Mouse (Mus musculus) thymus, postnatal 10 days (tissue): ENCODE data around the gene Gm6685.
A peak's percentile ranks its signal among the peaks of the same experiment; 100 is the strongest.
"Not testable (repeated sequence)": the region's sequence is repeated elsewhere in the genome, so short reads cannot be mapped to it uniquely, and the experiment has no call there.

Experiments
- DNase-seq, 2 experiments: peaks; one replicate each; pipeline ENCODE4 v3.0.0; 2021; ENCODE audit warnings: low spot score in 2 of 2

Gene Gm6685

DNA sequence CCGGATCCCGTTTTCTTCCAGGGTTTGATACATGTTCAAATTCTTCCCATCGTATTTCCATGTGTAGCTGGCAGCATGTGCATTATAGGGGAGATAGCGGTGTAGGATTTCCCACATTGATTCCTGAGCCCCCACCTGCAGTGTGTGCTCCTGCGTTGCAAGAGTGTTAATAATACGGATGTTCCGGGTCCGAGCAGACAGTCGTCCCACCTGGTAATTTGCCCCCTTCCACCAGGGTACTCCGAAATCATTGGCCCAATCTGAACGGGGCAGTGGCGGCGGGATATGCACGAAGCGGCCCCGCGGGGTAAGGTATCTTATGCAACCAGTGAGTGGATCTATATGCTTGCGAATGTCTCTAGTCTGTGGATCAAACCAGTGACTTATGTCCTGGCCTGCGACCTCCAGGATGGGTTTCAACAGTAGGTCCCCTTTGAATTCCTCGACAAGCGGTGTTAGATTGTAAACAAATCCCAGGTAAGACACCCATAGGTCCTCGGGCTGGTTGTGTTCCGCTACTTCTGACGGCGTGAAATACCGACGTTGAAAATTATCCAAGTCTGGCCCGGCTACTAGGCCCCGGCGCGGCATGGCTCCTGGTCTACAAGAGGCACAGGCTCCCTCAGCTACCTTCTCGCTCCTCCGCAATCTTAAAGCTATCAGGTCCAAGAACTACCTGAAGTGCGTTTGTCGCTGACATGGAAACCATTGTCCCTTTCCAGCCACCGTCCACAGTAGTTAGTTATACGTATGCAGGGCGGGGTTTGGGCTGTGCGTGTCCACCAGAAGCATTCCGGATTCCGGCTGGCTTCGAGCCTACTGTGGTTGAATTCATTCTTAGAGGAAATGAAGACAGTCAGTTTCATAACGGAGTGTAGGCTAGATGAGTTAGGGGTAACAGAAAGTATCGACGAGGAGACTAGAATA is at the start of gene Gm6685:
Gene Gm6685, minus strand, starts transcription at position 644 of the 927 bp plus-strand sequence.
- not testable (repeated sequence) for DNase-seq

DNA sequence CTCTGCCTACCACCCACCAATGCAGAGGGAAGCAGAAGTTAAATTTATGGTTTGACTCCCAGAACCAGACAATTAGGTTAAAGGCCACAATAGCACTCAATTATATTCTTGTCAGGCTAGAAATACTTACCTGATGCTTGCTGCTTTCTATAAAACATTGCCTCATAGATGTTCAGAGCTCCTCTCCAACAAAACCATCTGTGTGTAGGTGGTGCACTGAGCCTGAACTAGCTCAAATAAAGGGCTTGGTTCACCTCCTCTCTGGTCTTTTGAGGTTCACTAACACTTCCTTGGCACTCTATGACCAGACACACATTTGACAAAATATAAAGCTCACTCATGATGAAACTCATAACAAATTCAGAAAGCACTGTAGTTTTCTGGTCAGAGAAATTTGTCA is 36.2 kb upstream of the Gm6685 start:
- DNase-seq = no peak

DNA sequence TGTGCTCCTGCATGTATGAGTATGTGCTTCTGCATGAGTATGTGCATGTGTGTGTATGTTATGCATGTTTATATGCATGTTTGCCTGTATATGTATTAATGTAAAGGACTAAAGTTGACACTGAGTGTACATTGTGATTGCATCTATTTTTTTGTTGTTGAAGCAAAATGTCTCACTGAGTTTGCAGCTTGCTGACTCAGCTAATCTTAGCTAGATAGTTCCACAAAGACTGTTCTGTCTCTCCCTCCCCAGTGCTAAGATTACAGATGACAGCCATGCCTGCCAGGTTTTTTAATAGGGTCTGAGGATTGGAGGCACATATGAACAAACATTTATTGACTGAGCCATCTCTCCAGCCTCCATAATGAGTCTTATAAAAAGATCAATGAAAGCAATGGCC is 35.0 kb upstream of the Gm6685 start:
- DNase-seq = no peak

DNA sequence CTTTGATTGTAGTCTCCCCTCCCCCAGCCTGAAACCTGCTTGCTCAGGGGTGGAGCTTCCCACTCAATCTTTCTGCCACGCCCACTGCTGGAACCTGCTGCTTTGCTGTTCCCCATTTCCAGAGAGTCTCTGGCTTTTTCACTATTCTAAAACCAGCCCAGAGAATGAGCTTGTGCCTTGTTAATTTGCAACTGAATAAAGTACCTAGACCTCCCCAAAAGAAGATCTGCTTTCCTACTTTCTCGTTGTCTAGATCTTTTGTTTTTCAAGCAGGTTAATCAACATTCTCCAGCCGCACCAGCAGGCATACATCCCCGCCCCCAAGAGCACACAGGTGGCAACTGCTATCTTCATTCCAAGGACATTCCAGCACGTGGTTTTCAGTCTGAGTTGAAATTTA is 31.7 kb upstream of the Gm6685 start:
- DNase-seq = not testable (repeated sequence)

DNA sequence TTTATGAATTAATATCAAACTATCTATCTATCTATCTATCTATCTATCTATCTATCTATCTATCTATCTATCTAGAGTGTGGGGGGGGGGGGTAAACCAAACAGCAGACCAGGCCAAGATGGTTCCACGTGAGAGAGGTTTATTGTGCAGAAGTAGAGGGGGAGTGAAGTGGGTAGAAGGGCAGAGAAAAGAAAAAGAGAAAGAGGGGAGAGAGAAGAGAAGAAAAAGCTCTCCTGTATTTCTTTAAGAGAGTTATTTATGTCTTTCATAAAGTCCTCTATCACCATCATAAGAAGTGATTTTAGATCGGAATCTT is 26.2 kb upstream of the Gm6685 start:
- no peak for DNase-seq

DNA sequence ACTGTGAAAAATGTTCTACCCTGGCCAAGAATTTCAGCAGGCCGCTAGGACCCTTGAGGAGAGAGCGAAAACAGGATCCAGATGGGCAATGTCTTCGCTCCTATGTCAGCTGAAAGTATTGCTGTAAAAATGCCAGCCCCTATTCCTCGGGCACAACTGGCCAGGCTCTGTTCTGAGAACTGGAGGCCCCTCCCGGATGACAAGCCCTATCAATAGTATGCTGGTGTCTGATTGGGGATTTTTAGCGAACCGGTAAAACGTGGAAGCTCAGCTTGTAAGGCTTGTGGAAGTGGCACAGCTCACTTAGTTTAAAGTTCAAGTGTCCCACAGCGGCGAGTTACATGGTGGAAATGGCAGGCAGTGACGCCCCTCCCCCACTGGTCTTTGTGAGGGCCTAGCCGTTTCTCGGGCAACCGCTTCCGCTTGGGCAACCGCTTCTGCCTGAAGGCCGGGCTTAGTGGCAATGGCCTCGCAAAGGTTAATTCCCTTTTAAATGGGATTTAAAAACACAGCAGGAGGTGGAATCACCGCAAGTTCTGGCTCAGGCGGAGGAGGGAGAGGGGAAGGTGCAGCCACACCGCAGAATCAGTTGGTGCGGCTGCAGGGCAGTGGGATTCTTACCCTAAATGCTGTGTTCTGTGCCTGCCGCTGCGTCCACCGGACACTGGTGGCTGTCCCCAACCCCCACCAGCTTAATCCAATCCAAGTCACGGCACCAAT is 25.7 kb upstream of the Gm6685 start:
- DNase-seq = peak; percentile 34 to 65

DNA sequence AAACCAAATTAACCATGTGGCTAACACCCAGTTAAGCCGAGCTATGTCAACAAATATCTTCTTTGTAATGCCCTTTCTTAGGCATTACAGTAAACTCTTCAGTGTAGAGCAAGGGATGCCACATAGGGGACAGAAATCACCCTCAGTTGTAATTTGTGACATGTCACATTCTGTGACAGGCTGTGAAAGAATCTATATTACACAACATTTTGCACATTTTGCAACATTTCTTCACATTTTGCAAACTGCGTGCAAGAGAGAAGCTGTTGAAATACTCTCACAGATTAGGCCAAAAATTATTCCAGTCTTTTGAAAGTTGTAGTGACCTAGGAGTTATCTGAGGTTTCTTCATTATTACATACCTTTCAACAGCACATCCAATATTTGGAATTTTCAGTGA is 3.8 kb upstream of the Gm6685 start:
- DNase-seq = no peak

DNA sequence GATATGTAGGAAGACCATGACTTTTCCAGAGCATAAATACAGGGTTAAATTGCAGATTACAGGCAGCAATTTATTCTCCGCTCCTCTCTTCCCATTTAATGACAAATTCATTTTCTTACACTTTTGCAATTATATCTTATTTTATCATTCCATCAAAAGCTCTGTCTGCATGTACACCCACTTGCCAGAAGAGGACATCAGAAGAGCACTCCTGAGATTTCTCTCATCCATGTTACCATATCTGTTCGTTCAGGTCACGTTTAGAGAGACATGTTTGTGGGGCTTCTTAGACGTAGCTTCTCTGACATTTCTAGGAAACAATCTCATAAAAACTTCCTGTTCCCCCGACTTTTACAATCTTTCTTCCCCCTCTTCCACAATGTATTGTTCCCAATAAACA is 2.2 kb upstream of the Gm6685 start:
- DNase-seq = no peak

DNA sequence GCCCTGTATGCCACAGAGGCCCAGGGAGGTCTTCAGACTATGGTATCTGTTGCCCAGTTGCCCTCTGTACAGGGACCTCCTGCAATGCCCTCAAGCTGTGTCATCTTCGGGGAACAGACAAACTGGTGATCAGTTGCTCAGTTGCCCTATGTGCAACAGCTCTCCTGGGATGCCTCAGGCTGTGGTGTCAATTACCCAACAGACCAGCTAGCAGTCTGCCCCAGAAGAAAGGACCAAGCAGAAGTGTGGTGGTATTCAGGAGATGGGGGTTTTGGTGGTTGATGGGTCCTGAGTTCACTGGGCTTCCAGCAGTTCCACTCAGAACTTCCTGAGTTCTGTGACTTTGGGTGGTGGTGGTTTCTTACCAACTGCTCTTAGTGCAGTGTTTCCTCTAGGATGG is 11.8 kb downstream of the Gm6685 start:
- no peak for DNase-seq

DNA sequence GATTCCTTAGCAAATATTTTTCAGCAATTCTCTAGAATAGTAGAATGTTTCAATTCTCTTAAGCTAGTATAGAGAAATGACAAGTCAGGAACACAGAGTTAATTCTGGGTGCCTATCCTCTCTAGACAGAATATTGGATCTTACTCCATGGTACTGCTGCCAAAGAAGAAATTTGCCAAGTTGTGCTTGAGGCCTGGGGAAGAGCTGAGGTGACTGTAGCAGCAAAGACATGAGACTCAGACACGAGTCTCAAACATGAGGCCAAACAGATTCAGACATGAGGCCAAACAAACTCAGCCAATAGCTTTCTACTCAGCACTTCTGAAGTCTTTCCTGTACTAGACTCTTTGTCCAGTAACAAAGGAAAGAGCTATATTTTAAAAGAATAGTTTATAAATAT is 26.3 kb downstream of the Gm6685 start:
- no peak for DNase-seq

DNA sequence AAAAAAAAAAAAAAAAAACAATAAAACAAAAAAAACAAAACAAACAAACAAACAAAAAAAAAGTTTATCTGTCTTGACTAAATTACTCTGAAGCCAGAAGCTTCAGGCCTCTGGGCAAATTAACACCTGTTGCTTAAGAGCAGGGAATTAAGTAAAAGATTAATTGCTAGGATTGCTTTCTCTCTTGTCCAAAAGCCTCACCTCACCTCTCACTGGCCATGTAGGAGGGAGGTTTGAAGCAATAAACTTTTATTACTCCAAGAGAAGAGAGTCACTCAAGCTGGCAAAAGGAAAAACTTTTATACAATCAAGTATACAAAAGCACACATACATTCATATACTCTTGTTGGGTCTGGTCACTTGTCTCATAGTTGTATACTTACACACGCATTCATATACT is 31.9 kb downstream of the Gm6685 start:
- no peak for DNase-seq

DNA sequence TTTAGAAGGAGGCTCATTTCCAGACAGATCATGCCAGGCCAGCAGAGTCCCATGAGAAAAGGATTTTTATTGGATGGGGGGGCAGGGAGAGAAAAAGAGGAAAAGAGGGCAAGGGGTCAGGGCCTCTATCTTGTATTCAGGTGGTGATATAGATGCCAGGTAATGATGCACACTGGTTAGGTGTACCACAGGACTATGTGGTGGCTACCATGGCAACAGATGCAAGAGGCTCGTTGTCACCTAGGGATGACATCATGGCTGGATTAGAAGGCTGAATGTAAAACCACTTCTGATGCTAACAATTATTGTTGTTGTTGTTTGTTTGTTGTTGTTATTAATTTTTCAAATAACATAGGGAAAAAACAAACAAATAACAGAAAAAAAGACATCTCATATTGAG is 49.2 kb downstream of the Gm6685 start:
- DNase-seq = no peak
